Mouse (Mus musculus): Measurements from ENCODE around the gene Ubxn7.

Ubxn7 gene

GRCm38 (mm10) chr16:32336026-32336780 is 4.1 kb downstream of the Ubxn7 start:
- no peak for DNase-seq (ENCODE audit: low read depth, low spot score)
- no peaks in the 10 kb centered on the region for H3K36me3 ChIP-seq (ENCODE audit: control insufficient read depth, insufficient read depth, low read length, poor library complexity, severe bottlenecking)
- H3K27me3 ChIP-seq (ENCODE audit: control insufficient read depth, insufficient read depth, low read length, poor library complexity, severe bottlenecking), result no peaks in the 10 kb centered on the region

- Histone ChIP-seq H3K27me3 (ENCODE audit: control insufficient read depth, insufficient read depth, low read length, poor library complexity, severe bottlenecking) (no peaks in the 10 kb centered on the region), H3K36me3 (ENCODE audit: control insufficient read depth, insufficient read depth, low read length, poor library complexity, severe bottlenecking) (no peaks in the 10 kb centered on the region)
- DNase-seq (ENCODE audit: low read depth, low spot score), result no peak
Observed at GRCm38 (mm10) chr16:32337001-32337400, 4.9 kb downstream of the Ubxn7 start.

GRCm38 (mm10) chr16:32340451-32340850 is 8.4 kb downstream of the Ubxn7 start:
- H3K36me3 ChIP-seq (ENCODE audit: control insufficient read depth, insufficient read depth, low read length, poor library complexity, severe bottlenecking), result no peaks in the 10 kb centered on the region
- no peak for DNase-seq (ENCODE audit: low read depth, low spot score)
- H3K27me3 ChIP-seq (ENCODE audit: control insufficient read depth, insufficient read depth, low read length, poor library complexity, severe bottlenecking), result no peaks in the 10 kb centered on the region

- H3K36me3 ChIP-seq (ENCODE audit: control insufficient read depth, insufficient read depth, low read length, poor library complexity, severe bottlenecking), result no peaks in the 10 kb centered on the region
- no peaks in the 10 kb centered on the region for H3K27me3 ChIP-seq (ENCODE audit: control insufficient read depth, insufficient read depth, low read length, poor library complexity, severe bottlenecking)
- DNase-seq (ENCODE audit: low read depth, low spot score), result no peak
Observed at GRCm38 (mm10) chr16:32345521-32345920, 13.5 kb downstream of the Ubxn7 start.

GRCm38 (mm10) chr16:32350776-32351175 is 18.7 kb downstream of the Ubxn7 start:
- Histone ChIP-seq H3K27me3 (ENCODE audit: control insufficient read depth, insufficient read depth, low read length, poor library complexity, severe bottlenecking) (no peaks in the 10 kb centered on the region), H3K36me3 (ENCODE audit: control insufficient read depth, insufficient read depth, low read length, poor library complexity, severe bottlenecking) (0 out of 2 replicates have a peak, but pooled peaks cover 5% of the 10 kb centered on the region)
- no peak for DNase-seq (ENCODE audit: low read depth, low spot score)

GRCm38 (mm10) chr16:32363530-32363929 is 31.5 kb downstream of the Ubxn7 start:
- Histone ChIP-seq H3K36me3 (ENCODE audit: control insufficient read depth, insufficient read depth, low read length, poor library complexity, severe bottlenecking) (peaks cover 5% of the 10 kb centered on the region), H3K27me3 (ENCODE audit: control insufficient read depth, insufficient read depth, low read length, poor library complexity, severe bottlenecking) (no peaks in the 10 kb centered on the region)
- no peak for DNase-seq (ENCODE audit: low read depth, low spot score)

- Histone ChIP-seq H3K27me3 (ENCODE audit: control insufficient read depth, insufficient read depth, low read length, poor library complexity, severe bottlenecking) (no peaks in the 10 kb centered on the region), H3K36me3 (ENCODE audit: control insufficient read depth, insufficient read depth, low read length, poor library complexity, severe bottlenecking) (peaks cover 11% of the 10 kb centered on the region)
- DNase-seq (ENCODE audit: low read depth, low spot score), result peak; percentile 49
Observed at GRCm38 (mm10) chr16:32371351-32371750, 39.3 kb downstream of the Ubxn7 start.

GRCm38 (mm10) chr16:32379575-32379974 is 47.5 kb downstream of the Ubxn7 start:
- DNase-seq (ENCODE audit: low read depth, low spot score), result no peak
- H3K27me3 ChIP-seq (ENCODE audit: control insufficient read depth, insufficient read depth, low read length, poor library complexity, severe bottlenecking), result no peaks in the 10 kb centered on the region
- H3K36me3 ChIP-seq (ENCODE audit: control insufficient read depth, insufficient read depth, low read length, poor library complexity, severe bottlenecking), result peaks cover 16% of the 10 kb centered on the region; the same call in 1 of the 2 replicates

- DNase-seq (ENCODE audit: low read depth, low spot score), result no peak
- H3K27me3 ChIP-seq (ENCODE audit: control insufficient read depth, insufficient read depth, low read length, poor library complexity, severe bottlenecking), result no peaks in the 10 kb centered on the region
- H3K36me3 ChIP-seq (ENCODE audit: control insufficient read depth, insufficient read depth, low read length, poor library complexity, severe bottlenecking), result peaks cover 14% of the 10 kb centered on the region
Observed at GRCm38 (mm10) chr16:32382901-32383300, 50.8 kb downstream of the Ubxn7 start.

- DNase-seq (ENCODE audit: low read depth, low spot score), result no peak
- Histone ChIP-seq H3K36me3 (ENCODE audit: control insufficient read depth, insufficient read depth, low read length, poor library complexity, severe bottlenecking) (peaks cover 10% of the 10 kb centered on the region), H3K27me3 (ENCODE audit: control insufficient read depth, insufficient read depth, low read length, poor library complexity, severe bottlenecking) (no peaks in the 10 kb centered on the region)
Observed at GRCm38 (mm10) chr16:32384885-32385284, 52.8 kb downstream of the Ubxn7 start.

- DNase-seq (ENCODE audit: low read depth, low spot score), result no peak
Observed at GRCm38 (mm10) chr16:32386826-32387225, 54.8 kb downstream of the Ubxn7 start.

GRCm38 (mm10) chr16:32389049-32389448 is 57.0 kb downstream of the Ubxn7 start:
- no peak for DNase-seq (ENCODE audit: low read depth, low spot score)
- H3K36me3 ChIP-seq (ENCODE audit: control insufficient read depth, insufficient read depth, low read length, poor library complexity, severe bottlenecking), result peaks cover 6% of the 10 kb centered on the region

More at GRCm38 (mm10) chr16:32386826-32387225, 54.8 kb downstream of the Ubxn7 start:
- Histone ChIP-seq H3K36me3 (ENCODE audit: control insufficient read depth, insufficient read depth, low read length, poor library complexity, severe bottlenecking) (peaks cover 10% of the 10 kb centered on the region), H3K27me3 (ENCODE audit: control insufficient read depth, insufficient read depth, low read length, poor library complexity, severe bottlenecking) (no peaks in the 10 kb centered on the region)

GRCm38 (mm10) chr16:32389841-32390240 is 57.8 kb downstream of the Ubxn7 start:
- no peaks in the 10 kb centered on the region for H3K27me3 ChIP-seq (ENCODE audit: control insufficient read depth, insufficient read depth, low read length, poor library complexity, severe bottlenecking)
- H3K36me3 ChIP-seq (ENCODE audit: control insufficient read depth, insufficient read depth, low read length, poor library complexity, severe bottlenecking), result peaks cover 4% of the 10 kb centered on the region
- no peak for DNase-seq (ENCODE audit: low read depth, low spot score)

More at GRCm38 (mm10) chr16:32389049-32389448, 57.0 kb downstream of the Ubxn7 start:
- no peaks in the 10 kb centered on the region for H3K27me3 ChIP-seq (ENCODE audit: control insufficient read depth, insufficient read depth, low read length, poor library complexity, severe bottlenecking)

GRCm38 (mm10) chr16:32390882-32391281 is 58.8 kb downstream of the Ubxn7 start:
- DNase-seq (ENCODE audit: low read depth, low spot score), result no peak
- Histone ChIP-seq H3K36me3 (ENCODE audit: control insufficient read depth, insufficient read depth, low read length, poor library complexity, severe bottlenecking) (peaks cover 2% of the 10 kb centered on the region), H3K27me3 (ENCODE audit: control insufficient read depth, insufficient read depth, low read length, poor library complexity, severe bottlenecking) (no peaks in the 10 kb centered on the region)

GRCm38 (mm10) chr16:32395679-32396540 is 63.9 kb downstream of the Ubxn7 start:
- H3K36me3 ChIP-seq (ENCODE audit: control insufficient read depth, insufficient read depth, low read length, poor library complexity, severe bottlenecking), result no peaks in the 10 kb centered on the region; the same call in 1 of the 2 replicates
- no peak for DNase-seq (ENCODE audit: low read depth, low spot score)
- no peaks in the 10 kb centered on the region for H3K27me3 ChIP-seq (ENCODE audit: control insufficient read depth, insufficient read depth, low read length, poor library complexity, severe bottlenecking)

Measured in splenic B cell, adult 2 months (primary cell).